Mouse (Mus musculus) heart, postnatal 0 days (tissue): ENCODE results near the gene Paics.

Source experiments
- CTCF ChIP-seq: IDR thresholded peaks from 2 replicates; pipeline ENCODE4 v1.5.1; 2016; ENCODE audit warnings: antibody characterized with exemption, control low read depth, low read depth
- EP300 ChIP-seq: IDR thresholded peaks from 2 replicates; pipeline ENCODE4 v1.6.1; 2016; ENCODE audit warnings: antibody characterized with exemption, low read depth

GRCm38 (mm10) chr5:76928124-76928832 lies 22.8 kb upstream of the Paics start:
- TF ChIP-seq CTCF (no peak), EP300 (no peak)
